ENCODE assay signal across 9 mouse cellular contexts in genomic region chr14:76417346-76417745, GRCm38 (mm10). TPM values are rescaled to one million over a fixed set of nuclear protein-coding genes. Genes with fewer than 3 reads are reported as not detected.
DNase-seq lines count a peak whose midpoint lies in the region; ATAC-seq and TF ChIP-seq lines count a peak whose summit lies in the region.
"Had no signal": no experiment of that assay in that cellular context is flagged by ENCODE, and none has a peak within 500 bp of the region (broad histone marks: within the 10 kb centered on the region; RNA-seq: fewer than 3 reads in every experiment).

No protein-coding gene starts in this region.

- 90% methylated on average over 17 of the region's 17 CpGs for WGBS in hindbrain, embryonic 13.5 days
- whole genome bisulfite sequencing in midbrain, embryonic 14.5 days, result 90% methylated on average over 17 of the region's 17 CpGs

- no peak overlapping the region for H3K27ac ChIP-seq in cortical plate, adult 2 months (ENCODE audit: insufficient read depth, low read length)
- H3K27ac ChIP-seq in hindbrain, embryonic 13.5 days, result peak overlapping the region; percentile 100; the same call in 1 of the 2 replicates
- no peak overlapping the region for H3K27ac ChIP-seq in midbrain, embryonic 14.5 days (replicated peaks; ENCODE audit: low read depth, low read length)

- no peak for TF ChIP-seq POLR2A in cortical plate, adult 2 months (IDR thresholded peaks at IDR 0.05; ENCODE audit: extremely low read depth, insufficient read depth, low read length)

- H3K27me3 ChIP-seq in hindbrain, embryonic 13.5 days, result no peaks in the 10 kb centered on the region
- H3K27me3 ChIP-seq in midbrain, embryonic 14.5 days (ENCODE audit: control insufficient read depth, insufficient read depth, low read length), result no peaks in the 10 kb centered on the region

- H3K4me3 ChIP-seq in cortical plate, adult 2 months (ENCODE audit: insufficient read depth, low read length), result peak overlapping the region; percentile 49; the same call in 1 of the 2 replicates
- peak overlapping the region; percentile 97 for H3K4me3 ChIP-seq in hindbrain, embryonic 13.5 days
- H3K4me3 ChIP-seq in midbrain, embryonic 14.5 days (replicated peaks; ENCODE audit: low read depth, low read length), result peak overlapping the region; percentile 91

- H3K9me3 ChIP-seq in hindbrain, embryonic 13.5 days, result no peaks in the 10 kb centered on the region
- H3K9me3 ChIP-seq in midbrain, embryonic 14.5 days (ENCODE audit: control insufficient read depth, low read length), result no peaks in the 10 kb centered on the region

- peaks cover 10% of the 10 kb centered on the region for H3K4me1 ChIP-seq in cortical plate, adult 2 months (ENCODE audit: control insufficient read depth, insufficient read depth, low read length)
- peaks cover 51% of the 10 kb centered on the region for H3K4me1 ChIP-seq in hindbrain, embryonic 13.5 days (replicated peaks)
- H3K4me1 ChIP-seq in midbrain, embryonic 14.5 days (ENCODE audit: control insufficient read depth, insufficient read depth, low read length), result peaks cover 53% of the 10 kb centered on the region

- intact Hi-C loops in heart, postnatal 10 days (cut with DNase I), result loop anchor here (5.0 kb wide), 1 partner anchor 55 kb away; no protein-coding TSS in a partner anchor

- peak; percentile 84 for DNase-seq in heart, adult 11 months
- DNase-seq in heart, postnatal 10 days, result no peak
- DNase-seq in midbrain, embryonic 14.5 days, result no peak
- no peak for DNase-seq in T-cell, adult 2 months (ENCODE audit: low spot score)
- DNase-seq in testis, postnatal 14 days (ENCODE audit: low spot score), result no peak
- no peak for DNase-seq in urinary bladder, adult 2 months (ENCODE audit: low spot score)
- DNase-seq: B cell, adult 2 months had no signal

- TF ChIP-seq CTCF in cortical plate, adult 2 months (IDR thresholded peaks at IDR 0.05; ENCODE audit: extremely low read depth, insufficient read depth, low read length), result no peak

- no peak for ATAC-seq in hindbrain, embryonic 13.5 days (ENCODE audit: low FRiP score)
- no peak for ATAC-seq in midbrain, embryonic 14.5 days (ENCODE audit: low FRiP score, low TSS enrichment)

- peak overlapping the region; percentile 96 for H3K4me2 ChIP-seq in hindbrain, embryonic 13.5 days
- H3K4me2 ChIP-seq in midbrain, embryonic 14.5 days (ENCODE audit: low read length), result peak overlapping the region; percentile 68

- H3K36me3 ChIP-seq in hindbrain, embryonic 13.5 days, result peaks cover 26% of the 10 kb centered on the region
- H3K36me3 ChIP-seq in midbrain, embryonic 14.5 days (ENCODE audit: control insufficient read depth, insufficient read depth, low read length), result peaks cover 36% of the 10 kb centered on the region

- H3K9ac ChIP-seq in hindbrain, embryonic 13.5 days, result peak overlapping the region; percentile 100
- peak overlapping the region; percentile 99; the same call in 1 of the 2 replicates for H3K9ac ChIP-seq in midbrain, embryonic 14.5 days (replicated peaks; ENCODE audit: low read length)

RNA-seq across cellular contexts. Expression of gene Tsc22d1, which starts 2.6 kb away (rescaled TPM):
- total RNA-seq in heart, postnatal 10 days (2021), result 100 to 1,000 TPM; 366 to 428 TPM
- polyA plus RNA-seq in cortical plate, adult 2 months (2012; rRNA removed), result 463 and 478 TPM in 2 replicates
- 674 and 689 TPM in 2 replicates for polyA plus RNA-seq in hindbrain, embryonic 13.5 days (2015; fragmentation: Nextera tagmentation; extraction: Ambion mirVana)
- polyA plus RNA-seq in midbrain, embryonic 14.5 days (2014; fragmentation: Nextera tagmentation; extraction: Ambion mirVana), result 792 and 872 TPM in 2 replicates
- 266 and 302 TPM in 2 replicates for polyA plus RNA-seq in urinary bladder, adult 2 months (2012; rRNA removed)
